Mouse (Mus musculus) lung, postnatal 0 days (tissue): ENCODE data around the gene Bpifb1. TPM values are rescaled to one million over a fixed set of nuclear protein-coding genes. Genes with fewer than 3 reads are reported as not detected.

Experiments used
- ATAC-seq: fragments of 200-750 bp; cut with Nextera tagmentation; 2 replicates; pipeline ENCODE4 v1.8.0; 2017; ENCODE audit warnings: moderate library complexity
- DNase-seq: peaks from one replicate; pipeline ENCODE4 v3.0.0-alpha.2; 2016; ENCODE audit warnings: low spot score
- H3K27ac ChIP-seq: fragments of 300-500 bp; sonication (generic); 2 replicates; pipeline ENCODE4 v1.5.1; 2014; ENCODE audit warnings: antibody characterized with exemption, mild to moderate bottlenecking, low read length, mixed read lengths
- H3K27me3 ChIP-seq: fragments of 300-500 bp; sonication (generic); replicated peaks from 2 replicates; pipeline ENCODE4 v1.6.1; 2014; ENCODE audit warnings: low read length, mixed read lengths; ENCODE audit not compliant: insufficient read depth
- H3K36me3 ChIP-seq: fragments of 300-500 bp; sonication (generic); 2 replicates; pipeline ENCODE4 v1.6.1; 2014; ENCODE audit warnings: low read length, mixed read lengths; ENCODE audit not compliant: insufficient read depth
- H3K4me1 ChIP-seq: fragments of 300-500 bp; sonication (generic); 2 replicates; pipeline ENCODE4 v1.6.1; 2014; ENCODE audit warnings: antibody characterized with exemption, low read depth, low read length, mixed read lengths; ENCODE audit not compliant: insufficient read depth
- H3K4me2 ChIP-seq: fragments of 300-500 bp; sonication (generic); replicated peaks from 2 replicates; pipeline ENCODE4 v1.6.1; 2014; ENCODE audit warnings: low read depth, mild to moderate bottlenecking, low read length, moderate library complexity, mixed read lengths
- H3K4me3 ChIP-seq: fragments of 300-500 bp; sonication (generic); 2 replicates; pipeline ENCODE4 v1.5.1; 2014; ENCODE audit warnings: low read depth, low read length
- H3K9ac ChIP-seq: fragments of 300-500 bp; sonication (generic); replicated peaks from 2 replicates; pipeline ENCODE4 v1.6.1; 2014; ENCODE audit warnings: low read depth, mild to moderate bottlenecking
- H3K9me3 ChIP-seq: fragments of 300-500 bp; sonication (generic); 2 replicates; pipeline ENCODE4 v1.6.1; 2016; ENCODE audit warnings: low read length, mixed read lengths
- CTCF ChIP-seq: IDR thresholded peaks from 2 replicates; pipeline ENCODE4 v1.5.1; 2016; ENCODE audit warnings: antibody characterized with exemption, mild to moderate bottlenecking
- EP300 ChIP-seq: IDR thresholded peaks from 2 replicates; pipeline ENCODE4 v1.6.1; 2016; ENCODE audit warnings: antibody characterized with exemption, mild to moderate bottlenecking, control low read depth
- WGBS: fragments of 180-500 bp; shearing (Covaris S2); extraction: QIAGEN DNeasy Blood & Tissue Kit; methylation state at CpG from one replicate; pipeline ENCODE4 v1.1.7; 2014; 5-methylcytosine and 5-hydroxymethylcytosine counted together
- polyA plus RNA-seq: library from polyadenylated mRNA; unstranded; fragments of >200 nt; fragmentation: Nextera tagmentation; extraction: Ambion mirVana; gene quantifications from 2 replicates; pipeline ENCODE4 v1.2.1, GENCODE M21; 2015

Gene Bpifb1
- 7.3 and 7.4 TPM in 2 replicates for polyA plus RNA-seq

DNA sequence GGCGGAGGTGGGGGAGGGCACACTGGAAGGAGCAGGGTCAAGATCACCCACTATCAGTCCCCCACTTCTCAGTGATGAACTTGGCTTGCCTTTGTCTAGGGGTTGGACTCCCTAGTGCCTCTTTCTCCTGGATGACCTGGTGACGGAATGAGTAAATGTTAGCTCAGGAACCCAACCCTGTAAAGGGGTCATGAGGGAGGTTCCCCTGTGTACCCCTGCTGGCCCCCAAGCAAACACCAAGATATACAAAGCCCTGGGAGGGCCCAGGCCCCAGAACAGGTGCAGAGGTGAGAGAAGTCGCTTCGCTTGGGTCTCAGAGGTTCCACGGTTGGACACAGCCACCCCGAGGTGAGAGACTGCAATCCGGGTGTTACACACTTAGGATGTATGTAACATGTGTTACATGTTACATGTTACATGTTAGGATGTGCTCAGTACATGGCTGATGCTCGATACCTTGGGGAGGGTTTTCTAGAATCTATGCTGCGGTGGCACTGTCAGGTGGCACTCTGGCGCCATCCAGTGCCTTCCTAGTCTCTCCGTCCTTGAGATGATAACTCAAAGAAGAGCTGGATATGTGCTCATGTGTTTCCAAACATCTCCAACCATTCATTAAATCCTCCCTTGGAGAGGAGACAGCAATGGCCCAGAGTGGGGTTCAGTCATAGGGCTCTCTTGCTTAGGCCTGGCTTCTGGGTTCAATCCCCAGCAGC, at the start of gene Bpifb1:
TSS of gene Bpifb1 (plus strand) at position 273 of the 713 bp plus-strand sequence.
- WGBS = 76% methylated on average over 11 of the region's 11 CpGs
- H3K27me3 ChIP-seq = no peaks in the 10 kb centered on the region
- no peak within 1 kb of the TSS for H3K9ac ChIP-seq
- H3K4me1 ChIP-seq = no peaks in the 10 kb centered on the region
- H3K4me2 ChIP-seq = no peak within 1 kb of the TSS
- H3K4me3 ChIP-seq = no peak within 1 kb of the TSS
- no peaks in the 10 kb centered on the region for H3K9me3 ChIP-seq
- ATAC-seq = no peak
- no peak for DNase-seq
- no peak within 1 kb of the TSS for H3K27ac ChIP-seq
- TF ChIP-seq CTCF (peak; percentile 45), EP300 (no peak)
- H3K36me3 ChIP-seq = no peaks in the 10 kb centered on the region

DNA sequence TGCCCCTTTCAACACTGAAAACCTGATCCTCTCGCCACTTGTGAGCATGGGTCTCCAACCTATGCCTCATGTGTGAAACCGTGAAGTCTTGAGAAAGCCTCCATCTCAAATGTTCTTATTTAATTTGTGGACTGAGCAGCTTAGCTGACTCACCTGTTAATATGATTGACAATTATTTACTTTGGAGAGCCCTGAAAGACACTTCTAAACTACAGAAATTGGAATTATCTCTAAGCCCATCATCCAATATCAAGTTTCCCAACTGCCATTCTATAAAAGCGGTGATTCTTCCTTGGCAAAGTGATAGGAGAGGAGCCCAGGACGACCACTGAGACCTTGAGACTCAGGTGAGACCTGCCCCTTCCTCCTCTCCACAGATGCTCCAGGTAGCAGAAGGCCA, 48.0 kb upstream of the Bpifb1 start, which contains the start of gene Bpifa1:
TSS of gene Bpifa1 (plus strand) at position 301 of the 400 bp plus-strand sequence.
- H3K4me3 ChIP-seq = no peak within 1 kb of the TSS
- H3K4me2 ChIP-seq = no peak within 1 kb of the TSS
- no peaks in the 10 kb centered on the region for H3K27me3 ChIP-seq
- no peak within 1 kb of the TSS for H3K9ac ChIP-seq
- no peaks in the 10 kb centered on the region for H3K9me3 ChIP-seq
- H3K36me3 ChIP-seq = no peaks in the 10 kb centered on the region
- H3K4me1 ChIP-seq = no peaks in the 10 kb centered on the region
- TF ChIP-seq EP300 = no peak
- no peak for TF ChIP-seq CTCF
- 72% methylated on average over 4 of the region's 4 CpGs for WGBS
- no peak for ATAC-seq
- H3K27ac ChIP-seq = no peak within 1 kb of the TSS
- no peak for DNase-seq

DNA sequence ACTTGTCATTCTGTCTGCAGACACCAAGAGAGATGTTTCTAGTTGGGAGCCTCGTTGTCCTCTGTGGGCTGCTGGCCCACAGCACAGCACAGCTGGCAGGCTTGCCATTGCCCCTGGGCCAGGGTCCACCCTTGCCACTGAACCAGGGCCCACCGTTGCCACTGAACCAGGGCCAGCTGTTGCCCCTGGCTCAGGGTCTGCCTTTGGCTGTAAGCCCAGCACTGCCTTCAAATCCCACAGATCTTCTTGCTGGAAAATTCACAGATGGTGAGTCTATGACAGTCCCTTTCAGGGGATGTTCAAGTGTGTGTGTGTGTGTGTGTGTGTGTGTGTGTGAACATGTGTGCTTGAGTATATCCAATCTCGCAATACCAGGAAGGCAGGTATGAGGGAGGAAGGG, 46.9 kb upstream of the Bpifb1 start:
- no peaks in the 10 kb centered on the region for H3K36me3 ChIP-seq
- no peak for ATAC-seq
- H3K4me1 ChIP-seq = no peaks in the 10 kb centered on the region
- no peak overlapping the region for H3K4me2 ChIP-seq
- no peak overlapping the region for H3K4me3 ChIP-seq
- TF ChIP-seq CTCF (no peak), EP300 (no peak)
- H3K27ac ChIP-seq = no peak overlapping the region
- no peak for DNase-seq
- no peaks in the 10 kb centered on the region for H3K9me3 ChIP-seq
- no peaks in the 10 kb centered on the region for H3K27me3 ChIP-seq
- H3K9ac ChIP-seq = no peak overlapping the region
- 46% methylated on average over 3 of the region's 3 CpGs for WGBS

GRCm38 (mm10) chr2:154147496-154147895, 43.1 kb upstream of the Bpifb1 start:
- no peak for TF ChIP-seq CTCF
- no peak for TF ChIP-seq EP300
- no peak overlapping the region for H3K27ac ChIP-seq
- no peaks in the 10 kb centered on the region for H3K27me3 ChIP-seq
- no peak overlapping the region for H3K4me3 ChIP-seq
- DNase-seq = no peak
- no peak overlapping the region for H3K9ac ChIP-seq
- 77% methylated on average over 4 of the region's 4 CpGs for WGBS
- no peak overlapping the region for H3K4me2 ChIP-seq
- no peaks in the 10 kb centered on the region for H3K9me3 ChIP-seq
- no peaks in the 10 kb centered on the region for H3K36me3 ChIP-seq
- ATAC-seq = no peak
- no peaks in the 10 kb centered on the region for H3K4me1 ChIP-seq

- no peak overlapping the region for H3K9ac ChIP-seq
- no peaks in the 10 kb centered on the region for H3K4me1 ChIP-seq
- WGBS = 34% methylated on average over 3 of the region's 3 CpGs
- no peaks in the 10 kb centered on the region for H3K36me3 ChIP-seq
- ATAC-seq = no peak
- no peak overlapping the region for H3K4me3 ChIP-seq
- TF ChIP-seq CTCF (peak; percentile 70), EP300 (no peak)
- no peak overlapping the region for H3K4me2 ChIP-seq
- DNase-seq = peak; percentile 58
- H3K27ac ChIP-seq = no peak overlapping the region
- H3K27me3 ChIP-seq = no peaks in the 10 kb centered on the region
- H3K9me3 ChIP-seq = no peaks in the 10 kb centered on the region
These were observed 32.2 kb upstream of the Bpifb1 start for GRCm38 (mm10) chr2:154158433-154158832.

GRCm38 (mm10) chr2:154162307-154162706, 28.3 kb upstream of the Bpifb1 start, which contains the start of gene Bpifa5:
Gene Bpifa5 (plus strand): TSS chr2:154162607.
- ATAC-seq (no peak), DNase-seq (no peak)
- H3K9ac ChIP-seq = no peak within 1 kb of the TSS
- no peaks in the 10 kb centered on the region for H3K9me3 ChIP-seq
- H3K36me3 ChIP-seq = no peaks in the 10 kb centered on the region
- no peak within 1 kb of the TSS for H3K4me3 ChIP-seq
- no peak for TF ChIP-seq EP300
- TF ChIP-seq CTCF = no peak
- H3K27ac ChIP-seq = no peak within 1 kb of the TSS
- WGBS = 70% methylated on average over 8 of the region's 8 CpGs
- H3K27me3 ChIP-seq = no peaks in the 10 kb centered on the region
- H3K4me1 ChIP-seq = no peaks in the 10 kb centered on the region
- H3K4me2 ChIP-seq = no peak within 1 kb of the TSS
